Mouse (Mus musculus) megakaryocyte-erythroid progenitor cell, adult 5-6 weeks (primary cell): Measurements from ENCODE around the gene Kdm5a. TPM values are rescaled to one million over a fixed set of nuclear protein-coding genes. Genes with fewer than 3 reads are reported as not detected.
A peak's percentile ranks its signal among the peaks of the same experiment; 100 is the strongest.

Experiments
- ATAC-seq: replicated peaks from 2 replicates; pipeline ENCODE4 v1.8.0; 2016; ENCODE audit warnings: mild to moderate bottlenecking, inconsistent platforms; ENCODE audit not compliant: severe bottlenecking, poor library complexity, low FRiP score, low TSS enrichment
- total RNA-seq, 2 experiments: library from RNA; stranded (forward) in 1 of 2; stranded (reverse) in 1 of 2; fragments of 200-1000, 215-1000 nt in 1 of 2; fragments of >200 nt in 1 of 2; fragmentation: Nextera tagmentation in 1 of 2; gene quantifications; 2 replicates each; pipeline ENCODE4 v1.2.3; 2014 to 2017

The Kdm5a gene
- total RNA-seq, 2 experiments from 2014 or later: 42.8 to 213 TPM

- peak; percentile 46 for ATAC-seq
Observed at GRCm38 (mm10) chr6:120466609-120467329, 102.8 kb downstream of the Kdm5a start.

GRCm38 (mm10) chr6:120468259-120468658, 104.3 kb downstream of the Kdm5a start:
- ATAC-seq: no peak

DNA sequence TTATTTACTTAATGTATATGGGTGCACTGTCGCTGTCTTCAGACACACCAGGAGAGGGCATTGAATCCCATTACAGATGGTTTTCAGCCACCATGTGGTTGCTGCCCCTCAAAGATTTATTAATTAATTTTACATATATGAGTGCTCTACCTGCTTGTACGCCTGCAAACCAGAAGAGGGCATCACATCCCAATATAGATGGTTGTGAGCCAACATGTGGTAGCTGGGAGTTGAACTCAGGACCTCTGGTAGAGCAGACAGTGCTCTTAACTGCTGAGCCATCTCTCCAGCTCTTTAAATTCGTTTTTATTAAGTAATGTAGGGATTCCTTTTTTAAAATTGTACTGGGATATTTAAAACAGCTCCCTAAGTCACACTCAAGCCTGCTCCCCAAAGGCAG, 105.3 kb downstream of the Kdm5a start:
- no peak for ATAC-seq

DNA sequence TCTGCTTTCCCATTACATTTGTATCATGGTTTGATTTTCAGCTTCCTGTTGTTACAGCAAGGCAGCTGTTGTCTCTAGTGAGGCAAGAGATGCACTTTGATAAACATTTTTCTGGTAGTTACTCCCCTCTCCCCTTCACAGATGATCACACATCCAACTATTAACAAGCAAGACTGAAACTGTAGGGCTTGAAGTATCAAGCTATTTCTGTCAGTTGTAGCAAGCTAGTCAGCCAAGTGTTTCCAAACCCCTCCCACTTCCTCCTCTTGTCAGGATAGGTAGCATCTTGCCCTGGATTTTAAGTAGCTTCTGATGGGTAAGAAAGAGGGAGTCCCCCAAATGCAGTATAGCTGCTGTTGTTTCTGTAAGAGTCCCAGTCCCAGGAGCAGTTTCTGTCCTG, 105.8 kb downstream of the Kdm5a start:
- ATAC-seq: no peak

- no peak for ATAC-seq
Observed at GRCm38 (mm10) chr6:120470666-120471065, 106.7 kb downstream of the Kdm5a start.

GRCm38 (mm10) chr6:120471991-120472441, 108.1 kb downstream of the Kdm5a start:
- ATAC-seq: no peak

DNA sequence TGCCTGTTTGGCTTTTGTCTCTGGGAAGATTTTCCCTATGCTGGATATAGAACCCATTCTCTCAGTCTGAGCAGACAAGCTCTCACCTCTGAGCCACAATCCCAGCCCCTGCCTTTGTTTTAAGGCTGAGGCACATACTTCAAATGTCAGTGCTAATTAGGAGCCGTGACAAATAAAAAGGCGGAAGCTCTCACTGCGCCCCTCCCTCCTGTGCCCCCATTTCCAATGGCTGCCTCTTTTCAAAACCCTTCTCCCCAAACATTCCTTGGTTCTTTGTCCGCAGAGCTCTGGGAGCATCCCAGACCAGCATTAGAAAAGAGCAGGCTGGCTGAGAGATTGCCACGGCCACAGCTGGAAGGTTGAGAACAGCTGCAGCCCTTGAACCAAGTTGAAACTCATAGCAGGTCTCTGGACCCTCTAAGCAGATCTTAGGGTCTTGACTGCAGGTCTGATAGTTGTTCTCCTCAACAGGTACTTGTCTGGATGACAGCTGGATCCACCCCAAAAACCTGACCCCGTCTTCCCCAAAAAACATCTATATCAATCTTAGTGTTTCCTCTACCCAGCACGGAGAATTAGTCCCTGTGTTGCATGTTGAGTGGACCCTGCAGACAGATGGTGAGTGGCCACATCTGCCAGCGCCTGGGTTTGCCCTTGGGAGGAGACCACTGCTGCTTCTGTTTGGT, 108.7 kb downstream of the Kdm5a start:
- no peak for ATAC-seq

DNA sequence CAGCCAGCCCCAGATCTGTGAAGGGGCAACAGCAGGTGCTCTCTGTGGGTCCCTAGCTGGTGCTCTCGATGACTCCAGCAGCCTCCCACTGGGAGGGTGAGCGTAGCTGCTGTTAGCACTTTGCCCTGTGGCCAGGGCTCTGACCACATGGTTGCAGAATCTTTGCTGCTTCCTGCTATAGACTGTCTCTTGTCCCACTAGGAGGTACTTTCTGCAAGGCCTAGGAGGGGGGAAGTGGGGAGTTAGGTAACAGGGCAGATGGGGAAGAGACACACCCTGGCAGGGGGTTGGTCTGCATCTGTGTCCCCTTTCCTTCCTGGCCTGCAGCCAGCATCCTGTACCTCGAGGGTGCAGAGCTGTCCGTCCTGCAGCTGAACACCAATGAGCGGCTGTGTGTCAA, 109.5 kb downstream of the Kdm5a start:
- no peak for ATAC-seq

DNA sequence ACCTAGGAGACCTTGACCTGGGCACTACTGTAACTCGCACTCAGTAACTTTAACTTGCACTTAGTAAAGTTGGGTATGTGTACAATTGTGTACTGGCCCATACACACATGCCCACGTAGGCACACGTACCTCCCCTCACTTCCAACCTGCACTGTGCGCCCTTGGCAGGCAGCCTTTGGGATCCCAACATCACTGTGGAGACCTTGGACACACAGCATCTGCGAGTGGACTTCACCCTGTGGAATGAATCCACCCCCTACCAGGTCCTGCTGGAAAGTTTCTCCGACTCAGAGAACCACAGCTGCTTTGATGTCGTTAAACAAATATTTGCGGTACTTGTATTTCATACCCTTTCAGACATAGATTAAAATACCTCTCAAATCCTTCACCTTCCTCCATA, 111.4 kb downstream of the Kdm5a start:
- ATAC-seq: no peak

- ATAC-seq: no peak
Observed at GRCm38 (mm10) chr6:120479302-120479701, 115.4 kb downstream of the Kdm5a start.

GRCm38 (mm10) chr6:120480361-120480760, 116.4 kb downstream of the Kdm5a start:
- no peak for ATAC-seq

DNA sequence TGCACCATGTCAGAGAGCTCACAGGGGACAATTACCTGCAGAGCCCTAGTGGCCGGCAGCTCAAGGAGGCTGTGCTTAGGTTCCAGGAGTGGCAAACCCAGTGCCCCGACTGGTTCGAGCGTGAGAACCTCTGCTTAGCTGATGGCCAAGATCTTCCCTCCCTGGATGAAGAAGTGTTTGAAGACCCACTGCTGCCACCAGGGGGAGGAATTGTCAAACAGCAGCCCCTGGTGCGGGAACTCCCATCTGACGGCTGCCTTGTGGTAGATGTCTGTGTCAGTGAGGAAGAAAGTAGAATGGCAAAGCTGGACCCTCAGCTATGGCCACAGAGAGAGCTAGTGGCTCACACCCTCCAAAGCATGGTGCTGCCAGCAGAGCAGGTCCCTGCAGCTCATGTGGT, 117.6 kb downstream of the Kdm5a start:
- no peak for ATAC-seq

GRCm38 (mm10) chr6:120482021-120482420, 118.1 kb downstream of the Kdm5a start:
- no peak for ATAC-seq

DNA sequence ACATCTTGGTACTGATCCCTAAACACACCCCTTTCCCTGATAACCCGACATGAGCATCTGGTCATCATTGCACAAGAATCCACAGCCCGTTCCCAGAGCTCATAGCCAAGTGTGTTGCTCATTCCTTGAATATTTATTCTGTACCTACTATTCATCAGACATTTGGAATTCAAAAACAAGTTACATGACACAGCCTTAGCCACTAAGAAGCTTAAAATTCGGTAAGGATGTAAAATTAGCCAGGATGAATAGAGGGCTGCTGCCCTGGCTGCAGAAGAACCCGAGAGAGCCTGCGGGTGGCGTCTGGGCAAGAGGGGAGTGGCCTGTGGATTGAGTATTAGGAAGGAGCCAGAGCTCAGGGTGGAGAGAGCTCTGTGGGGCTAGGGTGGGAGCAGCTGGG, 118.8 kb downstream of the Kdm5a start:
- ATAC-seq: no peak

GRCm38 (mm10) chr6:120483211-120483626, 119.3 kb downstream of the Kdm5a start:
- ATAC-seq: 0 out of 2 replicates have a peak, but pooled peaks have one; percentile 14

- ATAC-seq: peak; percentile 67
Observed at GRCm38 (mm10) chr6:120485038-120485437, 121.1 kb downstream of the Kdm5a start.

DNA sequence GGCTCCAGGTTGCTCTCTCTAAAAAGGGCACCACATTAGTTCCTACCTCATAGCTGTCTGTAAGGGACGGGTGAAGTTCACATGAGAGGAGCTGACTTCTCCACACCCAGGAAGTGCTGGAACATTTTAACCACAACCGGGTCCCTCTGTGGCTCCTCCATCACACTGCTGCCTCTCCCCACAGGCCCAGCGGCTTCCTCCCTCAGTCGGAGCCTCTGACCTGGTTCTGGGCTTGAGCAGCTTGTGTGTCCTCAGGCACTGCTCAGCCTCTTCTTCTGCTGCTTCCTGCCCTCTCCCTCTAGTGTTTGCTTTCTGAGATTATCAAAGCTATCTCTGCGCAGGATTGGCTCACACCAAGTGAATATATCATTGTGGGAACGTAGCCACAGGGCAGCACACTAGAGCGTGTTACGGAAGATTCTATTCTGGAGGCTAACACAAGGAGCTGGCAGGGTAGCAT, 122.2 kb downstream of the Kdm5a start:
- peak; percentile 53 for ATAC-seq

- ATAC-seq: no peak
Observed at GRCm38 (mm10) chr6:120488647-120489046, 124.7 kb downstream of the Kdm5a start.

- no peak for ATAC-seq
Observed at GRCm38 (mm10) chr6:120489461-120489860, 125.5 kb downstream of the Kdm5a start.

GRCm38 (mm10) chr6:120491064-120491463, 127.1 kb downstream of the Kdm5a start:
- no peak for ATAC-seq
